Mouse (Mus musculus) lung, embryonic 16.5 days (tissue): ENCODE data around the gene Itga9. TPM values are rescaled to one million over a fixed set of nuclear protein-coding genes. Genes with fewer than 3 reads are reported as not detected.

Source experiments
- ATAC-seq: fragments of 200-750 bp; cut with Nextera tagmentation; 2 replicates; pipeline ENCODE4 v1.8.0; 2017; ENCODE audit warnings: low read depth, mild to moderate bottlenecking, moderate library complexity
- H3K27ac ChIP-seq: fragments of 300-500 bp; sonication (generic); 2 replicates; pipeline ENCODE4 v1.5.1; 2014; ENCODE audit warnings: mild to moderate bottlenecking, control low read depth, low read length
- H3K27me3 ChIP-seq: fragments of 300-500 bp; sonication (generic); 2 replicates; pipeline ENCODE4 v1.6.1; 2014; ENCODE audit warnings: low read depth, low read length, mixed read lengths; ENCODE audit not compliant: control insufficient read depth, insufficient read depth
- H3K36me3 ChIP-seq: fragments of 300-500 bp; sonication (generic); 2 replicates; pipeline ENCODE4 v1.6.1; 2014; ENCODE audit warnings: low read length; ENCODE audit not compliant: control insufficient read depth, insufficient read depth
- H3K4me1 ChIP-seq: fragments of 300-500 bp; sonication (generic); replicated peaks from 2 replicates; pipeline ENCODE4 v1.6.1; 2014; ENCODE audit warnings: low read length, mixed read lengths; ENCODE audit not compliant: control insufficient read depth, insufficient read depth
- H3K4me2 ChIP-seq: fragments of 300-500 bp; sonication (generic); 2 replicates; pipeline ENCODE4 v1.6.1; 2014; ENCODE audit warnings: low read depth, low read length, control low read depth
- H3K4me3 ChIP-seq: fragments of 300-500 bp; sonication (generic); 2 replicates; pipeline ENCODE4 v1.5.1; 2014; ENCODE audit warnings: mild to moderate bottlenecking, low read length, control low read depth
- H3K9ac ChIP-seq: fragments of 300-500 bp; sonication (generic); 2 replicates; pipeline ENCODE4 v1.6.1; 2014; ENCODE audit warnings: low read length, control low read depth
- H3K9me3 ChIP-seq: fragments of 300-500 bp; sonication (generic); 2 replicates; pipeline ENCODE4 v1.6.1; 2016; ENCODE audit warnings: low read length; ENCODE audit not compliant: control insufficient read depth
- WGBS: fragments of 180-500 bp; shearing (Covaris S2); extraction: QIAGEN DNeasy Blood & Tissue Kit; methylation state at CpG from one replicate; pipeline ENCODE4 v1.1.7; 2014; 5-methylcytosine and 5-hydroxymethylcytosine counted together
- polyA plus RNA-seq: library from polyadenylated mRNA; unstranded; fragments of >200 nt; fragmentation: Nextera tagmentation; extraction: Ambion mirVana; gene quantifications from 2 replicates; pipeline ENCODE4 v1.2.1, GENCODE M21; 2015

Gene Itga9
- polyA plus RNA-seq, 1 experiment from 2014 or later, result 6.0 TPM

DNA sequence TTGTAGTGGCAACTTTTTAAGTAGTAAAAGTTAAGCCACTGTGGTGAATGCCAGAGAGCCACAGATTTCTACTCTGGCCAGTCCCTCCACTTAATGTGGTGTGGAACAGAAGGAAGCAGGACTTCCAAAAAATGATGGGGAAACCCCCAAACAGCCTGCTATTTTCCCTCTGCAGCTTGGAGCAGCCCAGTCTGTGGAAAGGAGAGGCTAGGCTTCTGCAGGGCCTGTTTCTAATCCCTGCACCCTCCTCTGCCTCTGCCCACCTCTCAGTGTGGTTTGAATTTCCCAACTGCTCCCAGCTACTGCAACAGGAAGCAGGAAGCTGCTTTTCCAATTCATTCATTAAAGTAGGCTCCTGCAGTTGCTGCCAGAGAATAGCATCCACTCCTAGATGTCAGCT lies 158.6 kb downstream of the Itga9 start:
- peaks cover 14% of the 10 kb centered on the region for H3K4me1 ChIP-seq
- H3K9ac ChIP-seq, result no peak overlapping the region
- ATAC-seq, result no peak
- no peaks in the 10 kb centered on the region for H3K9me3 ChIP-seq
- no peak overlapping the region for H3K4me3 ChIP-seq
- no peak overlapping the region for H3K4me2 ChIP-seq
- H3K27me3 ChIP-seq, result no peaks in the 10 kb centered on the region
- H3K27ac ChIP-seq, result no peak overlapping the region
- H3K36me3 ChIP-seq, result no peaks in the 10 kb centered on the region

DNA sequence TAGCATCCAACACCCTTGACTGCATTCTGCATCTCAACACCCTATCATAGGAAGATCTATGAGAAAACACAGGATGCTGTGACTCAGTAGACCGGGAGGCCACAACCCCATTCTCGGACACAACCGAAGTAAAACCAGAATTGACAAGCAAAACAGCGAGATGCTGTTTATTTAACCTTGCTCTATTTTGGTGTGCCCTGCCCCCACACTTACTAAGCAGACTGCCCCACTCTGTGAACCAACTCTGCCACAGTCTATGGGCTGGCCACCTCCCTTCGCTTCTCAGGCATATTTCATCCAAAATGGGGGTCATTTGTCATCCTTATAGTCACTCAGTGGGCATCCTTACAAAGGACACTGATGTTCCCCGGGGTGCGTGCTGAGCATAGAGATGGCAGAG lies 160.5 kb downstream of the Itga9 start:
- no peaks in the 10 kb centered on the region for H3K9me3 ChIP-seq
- no peak for ATAC-seq
- H3K4me1 ChIP-seq, result peaks cover 14% of the 10 kb centered on the region
- H3K9ac ChIP-seq, result no peak overlapping the region
- H3K4me3 ChIP-seq, result no peak overlapping the region
- no peak overlapping the region for H3K27ac ChIP-seq
- 58% methylated on average over 7 of the region's 7 CpGs for WGBS
- H3K4me2 ChIP-seq, result no peak overlapping the region
- H3K27me3 ChIP-seq, result no peaks in the 10 kb centered on the region
- no peaks in the 10 kb centered on the region for H3K36me3 ChIP-seq

DNA sequence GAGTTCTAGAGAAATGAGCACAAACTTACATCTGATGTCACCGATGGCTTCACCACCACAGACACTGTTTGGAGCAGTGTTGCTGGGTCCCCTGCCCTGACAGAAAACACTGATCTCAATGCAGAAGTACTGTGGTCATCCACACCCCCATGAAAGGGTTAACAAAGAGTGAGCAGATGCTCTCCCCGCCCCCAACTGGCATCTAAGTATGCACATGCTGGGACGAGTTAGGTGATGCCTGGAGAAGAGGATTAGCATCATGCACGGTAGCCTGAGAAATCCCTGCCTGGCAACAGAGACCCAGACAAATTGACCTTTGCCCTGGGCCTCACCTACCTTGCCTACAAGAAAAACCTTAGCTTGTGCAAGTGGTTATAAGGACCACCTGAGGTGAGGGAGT lies 162.1 kb downstream of the Itga9 start:
- Histone ChIP-seq H3K9ac (no peak overlapping the region), H3K4me3 (no peak overlapping the region), H3K36me3 (no peaks in the 10 kb centered on the region), H3K4me1 (peaks cover 3% of the 10 kb centered on the region), H3K27ac (no peak overlapping the region), H3K4me2 (no peak overlapping the region), H3K9me3 (no peaks in the 10 kb centered on the region), H3K27me3 (no peaks in the 10 kb centered on the region)
- no peak for ATAC-seq
- 50% methylated on average over 4 of the region's 4 CpGs for WGBS

DNA sequence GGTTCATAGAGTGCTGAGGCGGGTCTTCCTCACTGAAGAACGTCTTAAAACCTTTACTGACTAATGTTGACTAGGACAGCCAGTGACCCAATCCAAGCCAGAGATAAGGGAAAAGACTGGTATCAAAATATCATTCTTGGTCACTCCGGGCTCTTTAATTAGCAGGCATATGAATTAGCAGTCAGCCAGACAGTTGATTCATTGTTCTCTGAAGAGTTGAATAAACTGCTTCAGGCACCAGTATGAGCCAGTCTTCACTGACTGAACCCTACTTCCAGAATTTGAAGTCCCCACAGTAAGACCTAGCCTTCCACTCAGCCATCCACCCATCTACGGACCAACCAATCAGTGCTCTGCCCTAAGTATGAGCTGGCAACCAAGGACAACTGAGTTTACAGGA lies 163.9 kb downstream of the Itga9 start:
- ATAC-seq, result no peak
- Histone ChIP-seq H3K4me3 (no peak overlapping the region), H3K4me1 (no peaks in the 10 kb centered on the region), H3K4me2 (no peak overlapping the region), H3K27ac (no peak overlapping the region), H3K9me3 (no peaks in the 10 kb centered on the region), H3K9ac (no peak overlapping the region), H3K27me3 (no peaks in the 10 kb centered on the region), H3K36me3 (no peaks in the 10 kb centered on the region)
- WGBS, result 67% methylated on average over 4 of the region's 4 CpGs

DNA sequence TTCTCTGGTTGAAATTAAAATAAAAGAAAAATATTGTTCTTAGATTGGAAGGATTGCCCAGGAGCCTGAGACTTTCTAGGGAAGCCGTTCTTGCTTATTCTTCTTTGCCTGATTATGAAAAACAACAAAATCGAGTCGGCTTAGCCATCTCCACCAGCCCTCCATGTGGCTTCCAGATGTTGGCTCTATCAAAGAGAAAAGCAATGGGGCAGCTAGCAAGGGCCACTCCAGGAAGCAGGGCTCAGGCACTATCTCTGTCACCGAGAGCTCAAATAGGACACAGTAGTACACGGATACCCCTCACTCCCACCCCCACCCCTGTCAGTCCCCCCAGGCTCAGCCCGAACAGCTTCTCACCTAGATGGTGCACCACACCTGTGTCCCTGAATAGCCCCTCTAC lies 168.2 kb downstream of the Itga9 start:
- H3K4me1 ChIP-seq, result peaks cover 3% of the 10 kb centered on the region; the same call in 1 of the 2 replicates
- no peak overlapping the region for H3K4me3 ChIP-seq
- no peak overlapping the region for H3K4me2 ChIP-seq
- H3K27me3 ChIP-seq, result no peaks in the 10 kb centered on the region
- no peak overlapping the region for H3K27ac ChIP-seq
- 57% methylated on average over 6 of the region's 6 CpGs for WGBS
- no peak for ATAC-seq
- H3K9ac ChIP-seq, result no peak overlapping the region
- H3K36me3 ChIP-seq, result no peaks in the 10 kb centered on the region
- no peaks in the 10 kb centered on the region for H3K9me3 ChIP-seq

DNA sequence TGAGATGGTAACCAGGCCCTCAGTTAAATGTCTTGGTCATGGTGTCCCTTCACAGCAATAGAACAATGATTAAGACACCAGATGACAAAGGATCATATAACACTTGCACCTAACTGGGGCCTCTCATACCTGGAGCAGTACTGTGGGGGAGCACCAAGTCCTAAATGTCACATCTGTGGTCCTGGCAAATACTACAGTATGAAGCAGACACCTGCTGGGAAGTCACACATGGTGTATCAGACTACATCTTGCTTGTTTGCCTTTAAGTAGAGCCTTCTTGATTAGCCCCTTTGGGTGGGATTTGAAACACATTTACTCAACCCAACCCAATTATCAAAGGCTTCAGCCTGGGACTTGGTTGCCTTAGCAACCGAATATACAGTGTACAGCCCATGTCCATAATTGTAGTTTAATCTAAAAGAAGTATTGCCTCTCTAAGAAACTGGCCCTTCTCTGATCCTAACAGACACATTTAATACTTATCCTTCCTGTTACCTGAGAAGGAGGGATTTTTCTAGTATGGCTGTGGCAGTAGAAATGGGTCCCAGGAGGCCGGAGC lies 170.5 kb downstream of the Itga9 start:
- ATAC-seq, result no peak
- no peak overlapping the region for H3K4me3 ChIP-seq
- H3K27ac ChIP-seq, result no peak overlapping the region
- no peaks in the 10 kb centered on the region for H3K36me3 ChIP-seq
- H3K27me3 ChIP-seq, result no peaks in the 10 kb centered on the region
- no peak overlapping the region for H3K4me2 ChIP-seq
- no peaks in the 10 kb centered on the region for H3K9me3 ChIP-seq
- 83% methylated on average over 2 of the region's 2 CpGs for WGBS
- H3K4me1 ChIP-seq, result peaks cover 3% of the 10 kb centered on the region; the same call in 1 of the 2 replicates
- H3K9ac ChIP-seq, result no peak overlapping the region

DNA sequence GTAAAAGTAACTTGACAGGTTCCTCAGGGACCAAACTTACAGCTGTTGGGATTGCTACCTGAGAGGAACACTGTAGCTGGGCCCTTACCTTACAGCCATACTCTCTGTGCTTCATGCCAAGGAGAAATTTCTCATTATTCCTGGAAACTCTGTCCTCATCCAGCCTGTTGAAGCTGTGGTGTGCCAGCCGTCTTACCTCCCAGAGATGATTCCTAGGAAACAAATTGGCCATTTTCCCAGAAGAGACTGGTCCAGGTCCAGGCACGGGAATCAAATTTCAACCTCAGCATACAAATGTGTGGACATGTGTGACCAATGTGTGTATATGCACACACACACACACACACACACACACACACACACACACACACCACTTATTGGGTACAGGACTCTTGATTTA lies 172.1 kb downstream of the Itga9 start:
- Histone ChIP-seq H3K9ac (no peak overlapping the region), H3K27me3 (no peaks in the 10 kb centered on the region), H3K27ac (no peak overlapping the region), H3K36me3 (no peaks in the 10 kb centered on the region), H3K4me3 (no peak overlapping the region), H3K9me3 (no peaks in the 10 kb centered on the region), H3K4me1 (peaks cover 3% of the 10 kb centered on the region; the same call in 1 of the 2 replicates), H3K4me2 (no peak overlapping the region)
- WGBS, result 42% methylated on average over 2 of the region's 2 CpGs
- no peak for ATAC-seq

DNA sequence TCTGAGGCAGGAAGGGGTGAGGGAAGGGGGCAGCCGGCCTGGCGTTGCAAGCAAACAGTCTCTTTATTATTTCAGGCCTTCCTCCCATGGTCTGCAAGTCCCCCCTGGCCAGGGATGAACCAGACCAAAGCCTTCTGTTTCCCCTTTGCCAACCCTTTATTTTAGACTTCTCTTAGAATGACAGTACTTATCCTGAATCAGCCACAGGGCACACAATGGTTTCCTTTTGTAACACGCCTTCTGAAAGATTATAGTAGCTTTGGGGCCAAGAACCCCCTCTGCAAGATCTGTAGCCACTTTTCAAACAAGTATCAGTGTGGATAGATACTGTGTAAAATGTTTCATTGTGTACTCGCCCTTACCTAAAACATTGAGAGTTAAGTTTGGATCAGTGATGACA lies 178.1 kb downstream of the Itga9 start:
- 62% methylated on average over 4 of the region's 4 CpGs for WGBS
- ATAC-seq, result no peak
- no peaks in the 10 kb centered on the region for H3K9me3 ChIP-seq

DNA sequence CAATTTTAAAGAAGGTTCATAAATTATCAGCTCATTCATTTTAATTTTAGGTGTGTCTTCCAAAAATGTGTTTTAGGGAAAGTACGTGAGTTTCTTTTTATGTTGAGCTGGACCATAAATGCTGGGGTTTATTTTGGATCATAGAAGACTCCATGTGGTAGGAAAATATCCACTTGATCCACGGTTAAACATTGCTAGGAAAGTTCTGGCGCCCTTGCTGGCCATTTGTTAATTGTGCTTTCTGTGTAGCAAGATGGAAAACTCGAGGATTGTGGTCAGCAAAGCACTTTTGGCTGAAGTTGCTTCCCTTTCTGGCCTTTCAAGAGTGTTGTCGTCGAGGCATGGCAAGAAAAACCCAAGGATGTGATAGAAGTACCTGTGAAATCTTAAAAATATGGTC lies 179.3 kb downstream of the Itga9 start:
- 70% methylated on average over 6 of the region's 6 CpGs for WGBS
- Histone ChIP-seq H3K27me3 (no peaks in the 10 kb centered on the region), H3K9me3 (no peaks in the 10 kb centered on the region), H3K4me3 (no peak overlapping the region), H3K27ac (no peak overlapping the region), H3K36me3 (no peaks in the 10 kb centered on the region), H3K4me2 (no peak overlapping the region), H3K9ac (no peak overlapping the region), H3K4me1 (peaks cover 2% of the 10 kb centered on the region; the same call in 1 of the 2 replicates)
- no peak for ATAC-seq

More for the DNA sequence above, 178.1 kb downstream of the Itga9 start:
- Histone ChIP-seq H3K4me2 (no peak overlapping the region), H3K4me3 (no peak overlapping the region), H3K4me1 (peaks cover 2% of the 10 kb centered on the region; the same call in 1 of the 2 replicates), H3K27me3 (no peaks in the 10 kb centered on the region), H3K27ac (no peak overlapping the region), H3K9ac (no peak overlapping the region), H3K36me3 (no peaks in the 10 kb centered on the region)

DNA sequence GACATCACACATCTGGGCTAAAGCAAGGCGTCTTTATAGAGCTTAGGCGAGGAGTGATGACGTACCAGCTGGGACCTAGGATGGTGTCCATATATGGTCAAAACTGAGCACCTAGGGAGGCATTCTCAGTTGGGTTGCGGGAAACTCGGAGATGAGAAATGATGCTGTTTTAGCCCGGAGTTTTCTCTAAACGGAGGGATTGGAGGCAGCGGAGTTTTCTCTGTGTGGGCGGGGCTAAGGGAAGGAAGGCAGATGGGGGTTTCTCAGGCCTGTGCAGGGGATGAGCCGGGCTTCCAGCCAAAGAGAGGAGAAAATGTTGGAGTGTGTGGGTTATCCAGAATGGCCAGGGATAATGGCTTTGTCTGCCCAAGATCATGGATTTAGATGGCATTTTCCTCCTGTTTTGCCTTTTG lies 182.4 kb downstream of the Itga9 start:
- no peak overlapping the region for H3K27ac ChIP-seq
- H3K27me3 ChIP-seq, result no peaks in the 10 kb centered on the region
- peaks cover 2% of the 10 kb centered on the region; the same call in 1 of the 2 replicates for H3K4me1 ChIP-seq
- WGBS, result 52% methylated on average over 10 of the region's 10 CpGs
- no peaks in the 10 kb centered on the region for H3K9me3 ChIP-seq
- ATAC-seq, result peak; percentile 41; the same call in 1 of the 2 replicates
- no peak overlapping the region for H3K9ac ChIP-seq
- no peak overlapping the region for H3K4me3 ChIP-seq
- no peaks in the 10 kb centered on the region for H3K36me3 ChIP-seq
- H3K4me2 ChIP-seq, result no peak overlapping the region
